Mouse (Mus musculus): ENCODE results near the gene Cinp. TPM values are rescaled to one million over a fixed set of nuclear protein-coding genes. Genes with fewer than 3 reads are reported as not detected.
A peak's percentile ranks its signal among the peaks of the same experiment; 100 is the strongest.

The Cinp gene
- polyA plus RNA-seq, 2 experiments = 74.8 to 77.6 TPM

- no peak for TF ChIP-seq POLR2A (IDR thresholded peaks at IDR 0.05; ENCODE audit: borderline replicate concordance, extremely low read depth, insufficient read depth, insufficient read length)
- no peaks in the 10 kb centered on the region for H3K36me3 ChIP-seq (ENCODE audit: control insufficient read depth, insufficient read depth, low read length)
- peak within 1 kb of the TSS; percentile 58 for H3K9ac ChIP-seq (ENCODE audit: low read depth, low read length, severe bottlenecking)
- H3K27ac ChIP-seq (replicated peaks; ENCODE audit: low read depth, low read length) = peak within 1 kb of the TSS; percentile 34; the same call in 1 of the 2 replicates
- H3K27me3 ChIP-seq (ENCODE audit: control insufficient read depth, insufficient read depth, low read length) = no peaks in the 10 kb centered on the region
- WGBS = under 1% methylated on average over 71 of the region's 71 CpGs
- peak within 1 kb of the TSS; percentile 67 for H3K4me3 ChIP-seq (replicated peaks; ENCODE audit: low read length)
- H3K9me3 ChIP-seq (ENCODE audit: control insufficient read depth, low read length) = no peaks in the 10 kb centered on the region
- DNase-seq (ENCODE audit: low spot score) (peak; percentile 94), ATAC-seq (ENCODE audit: low FRiP score, low read depth) (peak; percentile 87)
- peak within 1 kb of the TSS; percentile 72 for H3K4me2 ChIP-seq (replicated peaks; ENCODE audit: low read depth, low read length, severe bottlenecking)
- H3K4me1 ChIP-seq (ENCODE audit: control insufficient read depth, insufficient read depth, low read length) = peaks cover 10% of the 10 kb centered on the region
Measured at GRCm38 (mm10) chr12:110840348-110841198, 48.4 kb downstream of the Cinp start, which contains the start of gene Mok. Gene Mok (minus strand): TSS chr12:110840939.

DNA sequence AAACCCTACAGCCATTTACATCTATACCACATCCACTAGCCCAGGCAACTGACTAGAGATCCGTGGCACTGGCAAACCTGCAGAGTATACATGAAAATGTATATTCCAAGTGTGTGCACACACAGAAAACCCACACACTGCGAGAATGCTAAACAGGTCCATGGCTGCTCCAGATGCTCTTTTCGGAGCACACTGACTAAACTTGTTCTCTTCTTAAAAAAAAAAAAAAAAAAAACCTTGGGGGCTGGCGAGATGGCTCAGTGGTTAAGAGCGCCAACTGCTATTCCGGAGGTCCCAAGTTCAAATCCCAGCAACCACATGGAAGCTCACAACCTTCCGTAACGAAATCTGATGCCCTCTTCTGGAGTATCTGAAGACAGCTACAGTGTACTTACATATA lies 51.1 kb downstream of the Cinp start:
- Histone ChIP-seq H3K27me3 (ENCODE audit: control insufficient read depth, insufficient read depth, low read length) (no peaks in the 10 kb centered on the region), H3K4me3 (replicated peaks; ENCODE audit: low read length) (no peak overlapping the region), H3K9me3 (ENCODE audit: control insufficient read depth, low read length) (no peaks in the 10 kb centered on the region), H3K4me2 (replicated peaks; ENCODE audit: low read depth, low read length, severe bottlenecking) (no peak overlapping the region), H3K27ac (replicated peaks; ENCODE audit: low read depth, low read length) (no peak overlapping the region), H3K36me3 (ENCODE audit: control insufficient read depth, insufficient read depth, low read length) (no peaks in the 10 kb centered on the region), H3K9ac (ENCODE audit: low read depth, low read length, severe bottlenecking) (no peak overlapping the region), H3K4me1 (ENCODE audit: control insufficient read depth, insufficient read depth, low read length) (peaks cover 5% of the 10 kb centered on the region)
- ATAC-seq (ENCODE audit: low FRiP score, low read depth) = no peak
- DNase-seq (ENCODE audit: low spot score) = no peak
- TF ChIP-seq POLR2A (IDR thresholded peaks at IDR 0.05; ENCODE audit: borderline replicate concordance, extremely low read depth, insufficient read depth, insufficient read length) = no peak
- 91% methylated on average over 8 of the region's 8 CpGs for WGBS

- Histone ChIP-seq H3K4me2 (replicated peaks; ENCODE audit: low read depth, low read length, severe bottlenecking) (no peak overlapping the region), H3K9me3 (ENCODE audit: control insufficient read depth, low read length) (no peaks in the 10 kb centered on the region), H3K36me3 (ENCODE audit: control insufficient read depth, insufficient read depth, low read length) (no peaks in the 10 kb centered on the region), H3K27me3 (ENCODE audit: control insufficient read depth, insufficient read depth, low read length) (no peaks in the 10 kb centered on the region), H3K9ac (ENCODE audit: low read depth, low read length, severe bottlenecking) (0 out of 2 replicates have a peak overlapping the region, but pooled peaks have one; percentile 21), H3K4me3 (replicated peaks; ENCODE audit: low read length) (no peak overlapping the region), H3K27ac (replicated peaks; ENCODE audit: low read depth, low read length) (no peak overlapping the region), H3K4me1 (ENCODE audit: control insufficient read depth, insufficient read depth, low read length) (peaks cover 5% of the 10 kb centered on the region)
- no peak for TF ChIP-seq POLR2A (IDR thresholded peaks at IDR 0.05; ENCODE audit: borderline replicate concordance, extremely low read depth, insufficient read depth, insufficient read length)
- DNase-seq (ENCODE audit: low spot score) (no peak), ATAC-seq (ENCODE audit: low FRiP score, low read depth) (no peak)
- 41% methylated on average over 5 of the region's 5 CpGs for WGBS
Measured at GRCm38 (mm10) chr12:110837192-110837841, 51.6 kb downstream of the Cinp start.

DNA sequence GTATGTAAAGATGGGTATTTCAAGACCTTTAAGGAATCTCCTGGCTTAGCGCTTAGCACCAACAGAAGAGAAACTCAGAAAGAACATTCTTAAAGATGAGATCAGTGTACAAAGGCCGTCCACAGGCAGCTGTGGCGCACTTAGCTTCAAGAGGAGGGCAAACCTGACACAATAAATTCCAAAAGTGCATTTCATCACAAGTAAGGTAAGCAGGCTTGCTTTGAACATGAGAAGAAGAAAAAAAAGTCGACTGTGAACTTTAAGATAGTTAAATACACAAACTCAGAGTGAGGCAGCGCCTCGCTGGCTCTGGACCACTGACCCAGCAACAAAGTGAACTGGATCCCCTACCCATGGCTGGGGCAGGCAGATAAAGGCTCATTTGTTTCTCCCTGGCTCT lies 52.2 kb downstream of the Cinp start:
- DNase-seq (ENCODE audit: low spot score) (no peak), ATAC-seq (ENCODE audit: low FRiP score, low read depth) (no peak)
- Histone ChIP-seq H3K27ac (replicated peaks; ENCODE audit: low read depth, low read length) (no peak overlapping the region), H3K27me3 (ENCODE audit: control insufficient read depth, insufficient read depth, low read length) (no peaks in the 10 kb centered on the region), H3K36me3 (ENCODE audit: control insufficient read depth, insufficient read depth, low read length) (no peaks in the 10 kb centered on the region), H3K9me3 (ENCODE audit: control insufficient read depth, low read length) (no peaks in the 10 kb centered on the region), H3K4me1 (ENCODE audit: control insufficient read depth, insufficient read depth, low read length) (peaks cover 5% of the 10 kb centered on the region), H3K9ac (ENCODE audit: low read depth, low read length, severe bottlenecking) (no peak overlapping the region), H3K4me3 (replicated peaks; ENCODE audit: low read length) (no peak overlapping the region), H3K4me2 (replicated peaks; ENCODE audit: low read depth, low read length, severe bottlenecking) (no peak overlapping the region)
- 54% methylated on average over 6 of the region's 6 CpGs for WGBS
- no peak for TF ChIP-seq POLR2A (IDR thresholded peaks at IDR 0.05; ENCODE audit: borderline replicate concordance, extremely low read depth, insufficient read depth, insufficient read length)

DNA sequence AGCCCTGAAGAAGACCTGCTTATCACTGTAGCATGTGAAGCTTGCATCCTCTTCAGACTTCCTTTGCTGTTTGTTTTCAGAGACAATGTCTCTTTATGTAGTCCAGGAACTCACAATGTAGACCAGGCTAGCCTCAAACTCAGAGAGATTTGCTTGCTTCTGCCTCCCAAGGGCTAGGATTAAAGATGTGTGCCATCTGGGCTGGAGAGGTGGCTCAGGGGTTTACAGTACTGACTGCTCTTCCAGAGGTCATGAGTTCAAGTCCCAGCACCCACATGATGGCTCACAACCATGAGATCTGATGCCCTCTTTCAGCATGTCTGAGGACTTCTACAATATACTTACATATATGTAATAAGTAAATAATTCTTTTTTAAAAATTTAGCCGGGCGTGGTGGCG lies 53.8 kb downstream of the Cinp start:
- no peak for DNase-seq (ENCODE audit: low spot score)
- ATAC-seq (ENCODE audit: low FRiP score, low read depth) = no peak
- no peak overlapping the region for H3K4me3 ChIP-seq (replicated peaks; ENCODE audit: low read length)
- H3K36me3 ChIP-seq (ENCODE audit: control insufficient read depth, insufficient read depth, low read length) = no peaks in the 10 kb centered on the region
- no peak for TF ChIP-seq POLR2A (IDR thresholded peaks at IDR 0.05; ENCODE audit: borderline replicate concordance, extremely low read depth, insufficient read depth, insufficient read length)
- no peak overlapping the region for H3K27ac ChIP-seq (replicated peaks; ENCODE audit: low read depth, low read length)
- no peaks in the 10 kb centered on the region for H3K9me3 ChIP-seq (ENCODE audit: control insufficient read depth, low read length)
- WGBS = 94% methylated on average over 3 of the region's 3 CpGs
- no peak overlapping the region for H3K4me2 ChIP-seq (replicated peaks; ENCODE audit: low read depth, low read length, severe bottlenecking)
- peaks cover 5% of the 10 kb centered on the region for H3K4me1 ChIP-seq (ENCODE audit: control insufficient read depth, insufficient read depth, low read length)
- H3K9ac ChIP-seq (ENCODE audit: low read depth, low read length, severe bottlenecking) = no peak overlapping the region
- no peaks in the 10 kb centered on the region for H3K27me3 ChIP-seq (ENCODE audit: control insufficient read depth, insufficient read depth, low read length)

Measured in limb, embryonic 14.5 days (tissue).